Mouse (Mus musculus): ENCODE results near the gene Pdk2. TPM values are rescaled to one million over a fixed set of nuclear protein-coding genes. Genes with fewer than 3 reads are reported as not detected.
A peak's percentile ranks its signal among the peaks of the same experiment; 100 is the strongest.
"Not testable (repeated sequence)": the region's sequence is repeated elsewhere in the genome, so short reads cannot be mapped to it uniquely, and the experiment has no call there.

Gene Pdk2
- polyA plus RNA-seq, 1 experiment from 2014 or later = 13.9 TPM

GRCm38 (mm10) chr11:95032945-95033344 is 8.2 kb downstream of the Pdk2 start:
- DNase-seq (ENCODE audit: low spot score) = no peak

- no peak for DNase-seq (ENCODE audit: low spot score)
Observed at GRCm38 (mm10) chr11:95027850-95028470, 13.2 kb downstream of the Pdk2 start.

- no peak for DNase-seq (ENCODE audit: low spot score)
Observed at GRCm38 (mm10) chr11:95026849-95027248, 14.3 kb downstream of the Pdk2 start.

GRCm38 (mm10) chr11:95026090-95026542 is 15.0 kb downstream of the Pdk2 start:
- DNase-seq (ENCODE audit: low spot score) = no peak

GRCm38 (mm10) chr11:95025227-95026012 is 15.7 kb downstream of the Pdk2 start:
- no peak for DNase-seq (ENCODE audit: low spot score)

- DNase-seq (ENCODE audit: low spot score) = no peak
Observed at GRCm38 (mm10) chr11:95024439-95025184, 16.5 kb downstream of the Pdk2 start.

- no peak for DNase-seq (ENCODE audit: low spot score)
Observed at GRCm38 (mm10) chr11:95023481-95023880, 17.7 kb downstream of the Pdk2 start.

- no peak for DNase-seq (ENCODE audit: low spot score)
Observed at GRCm38 (mm10) chr11:95022237-95022992, 18.7 kb downstream of the Pdk2 start.

- no peak for DNase-seq (ENCODE audit: low spot score)
Observed at GRCm38 (mm10) chr11:95015484-95015883, 25.7 kb downstream of the Pdk2 start.

- no peak for DNase-seq (ENCODE audit: low spot score)
Observed at GRCm38 (mm10) chr11:95012487-95012886, 28.7 kb downstream of the Pdk2 start.

- DNase-seq (ENCODE audit: low spot score) = no peak
Observed at GRCm38 (mm10) chr11:95012075-95012474, 29.1 kb downstream of the Pdk2 start.

- no peak for DNase-seq (ENCODE audit: low spot score)
Observed at GRCm38 (mm10) chr11:95011416-95011815, 29.7 kb downstream of the Pdk2 start.

- not testable (repeated sequence) for DNase-seq (ENCODE audit: low spot score)
Observed at GRCm38 (mm10) chr11:95010841-95011403, 30.2 kb downstream of the Pdk2 start.

- DNase-seq (ENCODE audit: low spot score) = no peak
Observed at GRCm38 (mm10) chr11:95010141-95010739, 30.9 kb downstream of the Pdk2 start.

GRCm38 (mm10) chr11:95009629-95010014 is 31.5 kb downstream of the Pdk2 start, which contains the start of gene Samd14:
Samd14 (plus strand) TSS chr11:95009879.
- DNase-seq (ENCODE audit: low spot score) = peak; percentile 12

GRCm38 (mm10) chr11:95008661-95009628 is 32.2 kb downstream of the Pdk2 start:
- DNase-seq (ENCODE audit: low spot score) = peak; percentile 2

- DNase-seq (ENCODE audit: low spot score) = no peak
Observed at GRCm38 (mm10) chr11:95007418-95007817, 33.7 kb downstream of the Pdk2 start.

GRCm38 (mm10) chr11:95006525-95007219 is 34.5 kb downstream of the Pdk2 start:
- DNase-seq (ENCODE audit: low spot score) = peak; percentile 74

- peak; percentile 3 for DNase-seq (ENCODE audit: low spot score)
Observed at GRCm38 (mm10) chr11:95006038-95006437, 35.1 kb downstream of the Pdk2 start.

Data from thymus, postnatal 0 days (tissue).